Mouse (Mus musculus) layer of hippocampus, postnatal 36 days (tissue): ENCODE measurements around the gene Myo18a. TPM values are rescaled to one million over a fixed set of nuclear protein-coding genes. Genes with fewer than 3 reads are reported as not detected.
A peak's percentile ranks its signal among the peaks of the same experiment; 100 is the strongest.

Experiments
- DNase-seq, 2 experiments: peaks; one replicate each; pipeline ENCODE4 v3.0.0; 2022
- total RNA-seq, 2 experiments: library from RNA; stranded (reverse); gene quantifications; 2 replicates each; pipeline ENCODE4 v1.2.3; 2021

Myo18a gene
- total RNA-seq, 2 experiments from 2014 or later = 136 to 158 TPM

DNA sequence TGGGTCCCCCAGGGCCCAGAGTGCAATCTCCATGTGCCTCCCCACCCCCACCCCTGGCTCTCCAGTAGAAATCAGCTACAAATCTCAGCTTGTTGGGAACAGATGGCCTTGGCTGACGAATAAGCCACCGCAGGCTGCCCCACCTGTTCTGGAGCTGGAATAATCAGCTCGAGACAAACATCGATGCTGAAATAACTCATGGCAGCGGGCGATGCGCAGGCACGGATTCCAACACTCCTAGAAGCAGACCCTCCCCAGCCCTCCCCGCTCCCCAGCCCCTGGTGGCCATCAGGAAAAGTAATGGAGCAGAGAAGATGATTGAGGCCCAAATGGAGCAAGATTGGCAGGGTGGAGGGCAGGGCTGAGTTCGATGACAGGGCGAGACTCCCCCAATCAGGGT lies 109.2 kb downstream of the Myo18a start:
- peak in 1 of 2 experiments; percentile 64 for DNase-seq

DNA sequence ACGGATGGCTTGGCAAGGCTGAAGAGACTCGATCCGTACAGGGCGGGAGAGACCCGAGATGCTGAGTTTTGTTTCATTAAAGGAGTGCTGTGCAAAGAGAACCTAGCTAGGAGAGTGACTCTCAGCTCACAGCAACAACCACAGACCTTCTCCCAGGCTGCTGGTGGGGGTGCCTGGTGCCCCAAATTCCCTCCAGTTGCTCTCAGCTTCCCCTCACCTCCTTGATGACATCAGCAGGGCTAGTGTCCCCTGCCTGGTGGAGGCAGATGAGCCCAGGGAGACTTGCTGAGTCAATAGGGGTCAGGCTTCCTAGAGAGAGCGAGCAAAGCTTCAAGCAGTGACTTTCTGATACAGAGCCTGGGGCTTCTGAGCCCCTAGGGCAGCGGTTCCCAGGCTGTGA lies 109.6 kb downstream of the Myo18a start:
- DNase-seq = no peak

DNA sequence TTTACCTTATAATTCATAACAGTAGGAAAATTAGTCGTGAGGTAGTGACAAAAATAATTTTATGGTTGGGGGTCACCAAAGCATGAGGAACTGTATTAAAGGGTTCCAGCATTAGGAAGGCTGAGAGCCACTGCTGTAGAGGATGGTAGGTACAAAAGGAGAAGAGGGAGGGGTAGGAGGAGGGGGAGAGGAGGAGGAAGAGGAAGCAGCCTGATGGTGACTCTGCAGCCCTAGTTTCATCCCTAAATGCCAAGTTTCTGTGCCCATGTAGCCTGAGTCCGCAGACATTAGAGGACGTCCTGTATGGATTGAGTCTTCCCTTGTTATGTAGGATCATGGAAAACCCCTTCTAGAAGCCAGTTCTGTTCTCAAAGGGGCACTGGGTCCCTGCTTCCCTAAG lies 110.1 kb downstream of the Myo18a start:
- DNase-seq = no peak

DNA sequence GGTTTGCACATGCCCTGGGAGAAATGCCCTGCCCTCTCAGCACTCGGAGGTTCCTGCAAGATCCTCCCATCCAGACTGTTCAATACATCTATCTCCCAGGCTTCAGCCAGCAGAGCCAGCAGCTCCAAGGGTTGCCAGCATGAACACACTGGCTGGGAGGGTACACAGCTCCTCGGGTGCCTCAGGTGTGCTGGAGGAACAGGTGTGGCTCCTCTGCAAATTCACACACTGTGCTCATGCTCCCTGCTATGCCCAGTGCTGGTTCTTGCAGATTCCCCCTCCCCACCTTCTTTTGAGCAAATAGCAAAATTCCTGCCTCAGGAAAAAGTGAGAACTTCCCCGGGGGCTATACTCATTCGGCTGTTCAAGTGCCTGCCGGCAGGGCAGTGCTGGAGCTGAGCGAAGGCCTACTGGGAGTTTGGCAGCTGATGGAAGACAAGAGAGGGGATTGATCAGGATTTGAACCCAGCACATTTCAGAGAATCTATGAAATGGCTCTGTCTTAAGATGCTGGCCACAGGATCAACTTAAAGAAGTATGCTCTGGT lies 111.7 kb downstream of the Myo18a start:
- no peak for DNase-seq

DNA sequence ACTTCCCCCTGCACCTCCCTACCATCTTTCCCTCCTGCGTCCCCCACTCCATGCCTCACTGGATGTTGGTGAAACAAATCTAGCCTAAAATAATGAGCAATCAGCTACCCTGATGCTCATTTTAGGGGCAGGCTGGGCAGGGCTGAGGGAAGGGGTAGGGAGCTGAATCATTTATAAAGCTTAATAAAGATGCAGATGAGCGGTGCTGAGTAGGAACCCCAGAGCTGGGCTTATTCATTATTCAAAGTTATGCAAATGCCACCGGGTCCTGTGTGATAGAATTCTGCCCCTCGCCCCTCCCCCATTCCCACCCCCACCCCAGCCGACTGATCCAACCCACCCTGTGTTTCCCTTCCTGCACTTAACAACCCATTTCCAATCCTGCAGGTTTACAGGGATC lies 112.2 kb downstream of the Myo18a start:
- DNase-seq = no peak

DNA sequence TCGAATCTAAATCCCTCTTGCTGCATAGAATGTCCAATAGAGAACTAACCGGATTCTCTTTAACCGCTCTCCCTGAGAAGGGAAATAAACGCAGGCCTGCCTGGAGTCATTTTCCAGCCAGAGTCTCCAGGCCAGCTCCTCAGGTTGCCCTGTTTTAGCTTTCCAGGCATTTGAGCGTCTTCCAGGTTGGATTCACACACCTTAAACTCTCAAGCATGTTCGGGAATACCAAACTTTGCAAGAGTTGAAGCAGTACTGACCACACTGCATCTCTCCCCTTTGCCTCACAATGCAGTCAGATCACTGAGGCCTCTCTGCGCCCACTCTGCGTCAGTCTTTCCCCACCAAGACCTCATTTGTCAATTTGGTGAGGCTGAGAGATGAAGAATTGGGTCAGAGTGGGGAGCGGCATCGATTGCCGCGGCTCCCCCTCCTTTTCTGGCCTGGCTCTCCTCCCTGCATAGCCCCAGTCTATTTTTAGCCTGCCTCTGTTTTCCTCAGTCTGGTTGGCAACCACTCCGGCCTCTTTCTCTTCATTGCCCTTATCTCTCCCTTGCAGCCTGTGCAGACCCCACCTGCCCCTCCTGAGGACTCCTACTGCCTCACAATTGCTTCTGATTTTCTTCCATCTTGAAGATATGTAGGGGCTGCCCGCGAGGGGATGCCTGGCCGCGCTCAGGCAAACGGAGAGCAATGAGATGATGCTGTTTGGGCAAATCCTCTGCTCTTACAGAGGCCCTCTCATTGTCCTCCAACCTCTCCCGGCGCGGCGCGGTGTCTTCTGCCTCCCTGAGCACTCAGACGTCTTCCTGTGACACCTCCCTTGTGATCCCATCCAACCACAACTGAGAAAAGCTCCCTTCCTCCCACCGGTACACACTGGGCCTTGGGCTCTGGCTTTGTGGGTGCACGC lies 113.1 kb downstream of the Myo18a start:
- DNase-seq = no peak

DNA sequence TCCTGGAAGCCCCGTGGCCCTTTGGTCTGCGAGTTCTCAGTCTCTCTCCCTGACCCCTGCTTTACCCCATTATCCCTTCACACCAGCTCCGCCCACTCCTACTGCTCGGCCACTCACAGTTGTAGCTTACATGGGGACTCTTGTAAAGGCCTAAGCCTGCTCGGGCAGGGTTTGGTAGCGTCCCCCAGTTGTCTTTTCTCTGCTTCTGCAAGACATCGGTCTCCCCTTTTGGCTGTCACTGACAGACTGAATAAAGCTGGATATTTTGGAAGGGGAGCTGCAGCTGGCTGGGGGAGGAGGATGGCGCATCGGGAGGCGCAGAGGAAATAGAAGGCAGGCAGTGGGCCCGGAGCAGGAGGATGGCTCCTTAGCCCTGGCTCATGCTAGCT lies 113.7 kb downstream of the Myo18a start:
- DNase-seq = no peak

DNA sequence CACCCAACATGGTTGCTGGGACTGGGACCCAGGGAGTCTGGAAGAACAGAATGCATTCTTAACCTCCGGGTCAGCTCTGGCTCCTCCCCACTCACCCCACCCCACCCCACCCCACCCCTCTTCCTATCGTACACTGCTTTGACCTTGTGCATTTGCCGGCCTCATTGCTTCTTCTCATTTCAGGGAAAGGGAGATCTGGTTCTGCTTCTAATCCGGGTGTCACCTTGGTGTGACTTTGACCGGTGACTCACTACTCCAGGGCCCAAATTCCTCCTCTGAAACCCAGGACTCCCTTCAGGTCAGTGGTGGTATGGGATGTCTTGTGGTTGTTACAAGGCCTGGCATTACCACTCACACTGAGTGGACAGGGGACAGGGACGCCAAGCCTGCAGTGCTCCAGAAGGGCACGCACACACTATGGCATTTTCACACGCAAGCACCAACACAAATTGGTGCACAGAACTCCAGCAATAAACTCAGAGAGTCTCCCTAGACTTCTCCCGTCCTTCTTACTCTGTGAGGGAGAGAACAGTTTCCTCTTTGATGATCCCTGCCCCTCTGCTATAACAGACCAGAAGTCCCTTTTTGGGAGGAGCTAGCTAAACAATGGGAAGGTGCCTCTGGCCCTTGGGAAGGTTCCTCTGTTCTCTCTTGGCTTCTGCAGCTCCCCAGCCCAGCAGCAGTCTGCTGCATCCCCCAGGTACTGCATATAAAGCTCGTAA lies 121.6 kb downstream of the Myo18a start:
- DNase-seq = no peak

DNA sequence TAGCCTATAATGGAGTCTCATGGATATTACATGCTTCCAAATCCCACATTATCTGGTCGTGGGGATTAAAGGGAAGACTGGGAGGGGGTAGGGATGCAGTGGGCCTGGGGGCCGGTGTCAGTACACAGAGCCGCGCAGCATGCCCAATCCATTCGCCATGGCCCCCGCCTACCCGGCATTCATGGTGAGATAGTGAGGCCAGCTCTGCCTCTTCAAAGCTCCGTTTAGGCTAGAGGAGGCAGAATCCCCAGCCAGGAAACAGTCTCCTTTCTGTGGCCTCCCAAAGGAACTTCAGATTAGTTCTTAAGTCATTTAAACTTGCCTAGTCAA lies 122.2 kb downstream of the Myo18a start:
- no peak for DNase-seq

DNA sequence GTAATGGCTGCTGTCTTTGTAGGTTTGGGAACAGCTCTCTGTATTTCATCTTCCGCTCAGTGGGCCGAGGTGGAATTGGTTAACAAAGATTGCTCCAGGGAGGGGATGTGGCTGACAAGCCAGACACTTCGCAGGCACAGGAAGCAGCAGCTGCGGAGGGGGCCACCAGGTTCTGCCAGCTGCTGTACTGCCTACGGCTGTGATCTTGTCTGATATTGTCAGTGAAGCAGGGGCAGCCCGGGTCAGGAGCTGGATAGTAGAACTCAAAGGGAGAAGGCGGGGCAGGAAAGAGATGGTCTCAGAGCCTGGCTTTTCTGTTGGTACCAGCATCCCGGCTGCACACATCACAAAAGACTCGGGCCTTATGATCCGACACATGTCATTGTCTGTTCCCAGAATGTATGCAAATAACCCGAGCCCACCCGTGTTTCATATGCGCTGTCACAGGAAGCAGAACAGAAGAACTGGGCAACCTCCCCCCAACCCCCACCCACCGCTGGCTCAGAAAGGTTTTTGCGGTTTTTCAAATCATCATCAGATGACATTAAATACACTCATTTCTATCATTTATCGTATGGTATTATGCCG lies 124.4 kb downstream of the Myo18a start:
- DNase-seq = no peak

DNA sequence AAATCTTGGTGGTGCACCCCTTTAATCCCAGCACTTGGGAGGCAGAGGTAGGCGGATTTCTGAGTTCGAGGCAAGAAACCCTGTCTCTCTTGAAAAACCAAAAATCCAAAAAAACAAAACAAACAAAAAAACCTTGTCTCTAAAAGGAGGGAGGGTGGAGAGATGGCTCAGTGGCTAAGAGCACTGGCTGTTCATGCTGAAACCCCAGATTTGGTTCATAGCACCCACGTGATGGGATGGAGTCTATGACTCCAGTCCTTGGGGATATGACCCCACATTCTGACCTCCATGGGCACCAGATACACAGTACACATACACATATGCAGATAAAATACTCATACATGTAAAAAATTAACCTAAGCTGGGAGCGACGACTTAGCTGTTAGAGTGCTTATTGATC lies 125.8 kb downstream of the Myo18a start:
- DNase-seq = no peak

DNA sequence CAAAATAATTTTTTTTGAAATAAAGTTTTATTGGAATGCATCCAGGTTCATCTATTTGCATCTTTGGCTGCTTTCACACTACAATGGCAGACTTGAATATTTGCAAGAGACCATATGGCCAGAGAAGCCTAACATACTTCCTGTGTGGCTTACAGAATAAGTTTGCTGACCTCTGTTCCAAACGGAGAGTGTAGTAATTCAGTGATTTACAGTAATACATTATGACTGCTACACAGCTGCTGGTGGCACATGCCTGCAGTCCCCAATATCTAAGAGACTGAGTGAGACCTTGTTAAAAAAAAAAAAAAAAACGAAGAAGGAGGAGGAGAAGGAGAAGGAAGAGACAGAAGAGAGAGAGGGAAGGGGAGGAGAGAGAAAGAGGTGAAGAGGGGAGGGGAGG lies 126.4 kb downstream of the Myo18a start:
- DNase-seq = no peak

DNA sequence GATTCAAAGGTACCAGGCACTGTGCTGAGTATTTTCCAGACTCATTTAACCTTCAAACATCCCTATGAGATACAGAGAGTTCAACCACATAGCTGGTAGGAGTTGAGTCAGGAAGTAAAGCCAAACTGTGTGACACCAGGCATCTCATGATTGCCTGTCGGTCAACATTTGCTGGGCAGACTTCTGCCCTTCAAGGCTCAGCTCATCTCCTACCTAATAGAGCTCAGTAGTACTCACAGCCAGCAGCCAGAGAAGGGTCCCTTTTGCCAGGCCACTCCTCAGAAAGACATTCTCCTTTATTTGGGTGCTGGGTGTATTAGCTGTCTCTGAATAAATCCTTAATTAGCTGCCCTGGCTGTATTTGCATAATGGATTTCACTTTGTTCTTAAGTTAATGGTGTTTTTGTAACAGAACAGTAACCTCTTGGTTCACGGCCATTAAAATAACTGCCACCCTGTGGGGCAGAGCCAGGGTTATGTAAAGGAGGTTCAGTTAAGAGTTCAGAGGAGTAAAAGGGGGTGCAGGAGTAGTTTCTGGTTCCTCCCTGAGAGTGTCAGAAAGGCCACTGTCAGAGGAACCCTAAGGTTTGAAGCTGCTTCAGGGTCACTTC lies 127.7 kb downstream of the Myo18a start:
- DNase-seq = no peak

DNA sequence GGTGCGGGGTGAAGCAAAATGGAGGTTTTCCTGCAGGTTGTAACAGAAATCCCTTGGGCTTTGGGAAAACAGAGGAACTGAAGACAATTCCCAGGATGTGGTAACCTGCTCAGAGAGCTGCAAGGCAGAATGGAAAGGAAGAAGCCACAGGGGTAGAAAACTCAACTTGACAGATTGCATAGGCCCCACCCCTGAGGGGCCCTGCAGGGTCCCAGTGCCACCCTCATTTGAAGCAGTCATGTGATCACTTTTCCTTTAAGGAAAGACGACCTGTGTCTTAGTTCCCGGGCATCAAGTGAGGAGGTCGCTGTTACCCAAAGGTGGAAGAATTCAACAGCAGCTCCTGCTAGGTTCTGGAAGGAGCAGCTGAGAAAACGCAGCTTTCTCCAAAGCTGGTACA lies 129.8 kb downstream of the Myo18a start:
- no peak for DNase-seq

DNA sequence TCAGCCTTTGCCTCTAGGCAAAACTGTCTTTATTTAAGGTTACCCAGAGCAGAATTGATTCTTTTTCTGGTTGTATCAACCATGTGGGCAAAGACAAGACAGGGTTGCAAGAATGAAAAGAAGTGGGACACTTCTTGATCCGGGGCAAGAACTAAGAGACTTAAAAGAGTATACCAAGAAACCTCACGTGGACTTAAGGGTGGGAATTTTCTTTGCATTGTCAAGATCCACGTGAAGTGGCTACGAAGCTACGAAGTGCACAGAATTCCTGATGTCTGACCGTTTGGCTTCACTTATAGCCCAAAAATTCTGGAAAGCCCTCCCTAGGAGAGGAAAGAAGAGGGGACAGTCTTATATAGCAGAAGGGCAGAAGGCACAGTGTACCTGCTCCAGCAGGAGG lies 130.2 kb downstream of the Myo18a start:
- no peak for DNase-seq

DNA sequence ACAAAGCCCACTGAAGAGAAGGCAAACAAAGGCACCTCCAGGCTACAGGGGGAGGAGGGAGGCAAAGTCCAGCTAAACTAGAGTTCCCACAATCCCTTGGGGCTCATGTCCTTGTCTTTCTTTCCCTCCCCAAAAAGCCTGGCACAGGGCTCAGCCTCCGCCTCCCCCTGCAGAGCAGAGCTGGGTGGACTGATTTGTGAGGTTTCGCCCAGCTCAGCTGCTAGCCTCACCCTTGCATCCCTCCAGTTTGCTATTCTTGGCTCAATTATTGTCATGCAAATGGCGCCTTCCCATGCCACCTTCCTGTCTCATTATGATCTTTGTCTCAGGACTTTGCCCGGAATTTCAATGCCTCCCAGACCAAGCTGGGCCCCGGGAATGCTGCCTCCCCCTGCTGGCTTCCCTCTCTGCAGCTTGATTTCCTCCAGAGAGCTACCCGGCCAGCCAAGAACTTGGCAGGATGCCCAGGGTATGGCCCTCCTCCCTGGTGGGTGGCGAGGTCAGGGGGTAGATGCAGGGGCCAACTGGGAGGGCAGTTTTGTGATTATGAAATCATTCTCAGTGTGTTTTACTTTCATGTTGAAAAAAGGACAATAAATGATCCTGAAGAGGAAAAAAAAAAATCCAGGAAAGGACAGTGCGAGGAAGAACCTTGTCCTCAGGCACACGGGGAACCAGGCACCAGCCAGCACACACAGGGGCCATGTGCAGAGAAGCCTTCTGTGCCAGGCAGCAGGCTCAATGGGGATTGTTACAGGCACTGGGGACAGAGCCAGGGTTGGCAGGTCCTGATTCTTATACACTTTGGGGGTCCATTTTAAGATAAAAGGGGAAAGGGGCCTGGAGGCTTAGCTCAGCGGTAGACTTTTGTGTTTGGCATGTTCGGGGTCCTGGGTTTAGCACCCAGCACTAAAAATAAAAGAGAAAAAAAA lies 131.0 kb downstream of the Myo18a start, which contains the start of gene Pipox:
Gene Pipox, minus strand, starts transcription at position 310 of the 932 bp plus-strand sequence.
- DNase-seq = peak; percentile 81 to 83

DNA sequence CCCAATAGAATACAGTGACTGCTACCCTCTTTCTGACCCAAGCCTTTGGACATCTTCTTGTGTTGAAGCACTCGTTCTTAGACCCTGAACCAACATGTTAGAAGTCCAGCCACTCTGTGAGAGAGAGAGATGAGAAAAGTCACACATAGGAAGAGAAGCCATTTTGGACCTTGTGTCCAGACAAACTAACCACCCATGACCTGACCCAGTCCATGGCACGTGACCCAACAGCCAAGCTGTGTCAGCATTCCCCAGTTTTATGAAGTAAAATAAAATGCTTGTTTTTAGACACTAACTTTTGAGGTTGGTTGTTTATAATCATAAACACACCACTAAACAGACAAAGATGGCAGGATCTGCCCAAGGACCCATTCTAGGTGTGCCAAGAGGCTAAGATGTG lies 131.9 kb downstream of the Myo18a start:
- DNase-seq = no peak

DNA sequence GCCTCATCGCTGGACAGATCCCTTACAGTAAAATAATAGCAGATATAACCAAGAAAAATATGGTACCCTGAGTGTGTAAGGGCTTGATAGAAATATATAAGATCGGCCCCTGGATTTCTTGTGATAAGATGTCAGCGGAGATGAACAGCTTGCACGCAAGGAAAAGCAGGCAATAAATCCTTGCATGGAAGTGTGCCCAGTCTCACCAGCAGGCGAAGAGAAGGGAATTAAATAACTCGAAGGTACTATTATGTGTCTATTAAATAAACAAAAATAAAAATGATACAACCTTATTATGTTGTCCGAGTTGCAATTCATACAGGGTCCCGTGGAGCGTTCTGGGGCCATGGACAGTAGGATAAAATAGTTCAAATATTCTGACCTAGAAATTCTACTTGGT lies 133.0 kb downstream of the Myo18a start:
- no peak for DNase-seq

DNA sequence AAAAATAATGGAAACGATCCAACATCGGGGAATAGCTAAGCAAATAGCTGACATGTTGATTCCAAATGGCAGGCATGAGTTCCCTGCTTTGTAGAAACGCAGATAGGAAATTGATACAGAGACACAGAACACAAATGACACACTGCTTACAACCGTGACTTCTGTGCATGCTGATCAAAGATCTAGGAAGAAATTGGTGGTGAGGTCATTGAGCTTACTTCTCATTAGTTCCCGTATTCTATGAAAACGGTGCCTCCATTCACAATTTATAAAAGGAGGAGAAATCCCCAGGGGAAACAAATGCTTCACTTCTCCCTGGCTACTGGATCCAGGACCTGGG lies 133.4 kb downstream of the Myo18a start:
- no peak for DNase-seq

DNA sequence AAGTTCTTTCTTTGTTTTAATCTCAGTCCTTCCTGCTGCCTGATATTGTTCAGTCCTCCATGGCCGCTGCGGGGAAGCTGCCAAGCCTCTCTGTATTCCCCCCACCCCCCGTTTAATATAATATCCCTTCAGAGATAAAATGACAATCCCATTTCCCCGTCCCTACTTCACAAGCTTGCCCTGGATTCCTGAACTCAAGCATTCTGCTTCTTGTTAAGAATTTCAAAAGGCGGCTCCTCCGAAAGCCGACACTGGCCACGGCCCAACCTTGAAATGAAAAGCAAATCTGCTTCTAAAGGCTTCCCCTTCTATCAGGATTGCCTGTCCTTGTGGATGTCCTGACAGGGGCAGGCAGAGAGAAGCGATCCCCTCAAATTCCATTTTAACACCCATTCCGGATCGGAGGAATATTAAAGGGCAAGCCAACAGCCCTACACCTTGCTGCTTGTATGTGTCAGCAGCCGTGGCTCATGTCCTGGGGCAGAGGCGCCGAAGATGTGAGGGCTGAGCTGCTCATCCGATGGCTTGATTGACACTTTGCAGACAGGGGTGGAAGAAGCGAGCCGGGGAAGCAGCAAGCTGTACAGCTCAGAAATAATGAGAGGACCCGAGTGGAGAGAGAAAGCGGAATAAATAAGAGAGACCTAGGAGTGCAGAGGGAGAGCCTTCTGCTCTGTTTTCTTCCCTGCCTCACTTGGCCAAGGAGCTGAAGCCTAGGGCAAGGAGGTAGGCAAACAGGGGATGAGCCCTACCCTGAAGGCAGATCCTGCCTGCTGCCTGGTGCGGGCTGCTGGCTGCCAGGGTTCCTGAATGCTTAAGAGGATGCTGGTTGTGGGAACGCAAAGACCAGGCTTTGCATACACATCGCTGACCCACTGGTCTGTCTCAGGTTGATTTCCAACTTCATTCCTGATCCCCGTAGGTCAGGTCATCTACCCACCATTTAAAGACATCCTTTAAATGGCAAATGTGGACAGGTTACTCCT lies 134.1 kb downstream of the Myo18a start:
- DNase-seq = peak in 1 of 2 experiments; percentile 33

DNA sequence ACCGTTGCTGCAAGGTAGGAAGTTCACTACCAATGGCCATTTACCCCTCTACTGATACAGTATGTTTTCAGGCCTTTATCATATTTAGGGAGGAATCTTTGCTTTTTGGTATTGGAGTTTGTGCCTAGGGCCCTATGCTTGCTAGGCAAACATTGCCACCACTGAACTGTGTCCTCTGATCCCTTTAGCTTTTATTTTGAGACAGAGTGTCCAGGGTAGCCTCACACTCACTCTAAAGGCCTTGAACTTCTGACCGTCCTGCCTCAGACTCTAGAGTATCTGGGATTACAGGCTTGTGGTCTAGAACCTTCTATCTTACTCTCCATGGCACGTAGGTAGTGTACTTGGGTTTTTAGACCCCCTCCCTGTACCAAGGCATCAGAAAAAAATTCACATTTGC lies 137.1 kb downstream of the Myo18a start:
- no peak for DNase-seq
